Mouse (Mus musculus): Measurements from ENCODE around the gene Cbx7. TPM values are rescaled to one million over a fixed set of nuclear protein-coding genes. Genes with fewer than 3 reads are reported as not detected.

The Cbx7 gene
- total and polyA plus RNA-seq, 3 experiments, result 2.9 to 11.1 TPM; not detected in 1

DNA sequence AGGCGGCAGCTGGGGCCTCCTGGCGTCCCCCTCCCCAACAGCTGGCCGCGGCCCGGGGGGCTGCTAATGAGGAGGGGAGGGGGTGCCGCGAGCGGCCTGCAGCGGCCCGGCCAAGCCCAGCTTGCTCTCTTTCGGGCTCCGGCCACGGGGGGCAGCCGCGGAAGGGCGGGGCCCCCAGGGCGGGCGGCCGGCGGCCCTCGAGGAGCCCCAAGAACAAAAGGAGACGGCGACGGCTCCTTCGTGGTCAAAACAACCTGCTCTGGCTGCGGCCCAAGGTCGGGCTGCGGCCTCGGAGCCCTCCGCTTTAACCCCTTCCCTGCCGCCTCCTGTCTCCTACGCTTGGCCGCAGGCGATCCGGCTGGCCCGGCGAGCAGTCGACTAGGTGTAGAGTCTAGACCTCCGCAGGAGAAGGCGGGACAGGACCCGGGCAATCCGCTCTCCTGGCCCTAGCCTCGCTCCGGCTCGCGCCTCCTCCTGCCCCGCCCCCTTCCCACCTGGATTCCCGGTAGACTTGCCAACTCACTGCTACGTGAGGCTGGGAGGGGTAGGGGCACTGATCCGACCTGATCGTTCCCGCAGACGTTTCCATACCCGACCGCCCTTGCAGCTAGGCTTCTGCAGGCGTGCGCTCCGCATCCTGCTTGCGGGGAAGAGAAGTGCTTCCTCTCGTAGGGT lies 41.7 kb upstream of the Cbx7 start:
- no peak for TF ChIP-seq POLR2AphosphoS5 (IDR thresholded peaks at IDR 0.05; ENCODE audit: borderline replicate concordance, low read depth, low read length)
- no peak for TF ChIP-seq POLR2A (IDR thresholded peaks at IDR 0.05; ENCODE audit: control insufficient read depth in 1 of 2, insufficient read depth in 1 of 2, low read depth in 1 of 2, low read length in 2 of 2, poor library complexity in 1 of 2)
- no peak for TF ChIP-seq MAFK (IDR thresholded peaks at IDR 0.05; ENCODE audit: borderline replicate concordance, low read depth, low read length)
- TF ChIP-seq SMC3 (IDR thresholded peaks at IDR 0.05; ENCODE audit: low read depth, low read length), result no peak
- no peak for TF ChIP-seq MEF2A (IDR thresholded peaks at IDR 0.05; ENCODE audit: extremely low read depth, insufficient replicate concordance, low read depth, low read length, poor library complexity, severe bottlenecking)
- no peak for TF ChIP-seq ZMIZ1 (IDR thresholded peaks at IDR 0.05; ENCODE audit: low read depth, low read length)
- no peak for TF ChIP-seq GABPA (IDR thresholded peaks at IDR 0.05; ENCODE audit: low read depth, low read length)
- no peak for TF ChIP-seq ZKSCAN1 (IDR thresholded peaks at IDR 0.05; ENCODE audit: low read depth, low read length)
- no peak for TF ChIP-seq SIN3A (IDR thresholded peaks at IDR 0.05; ENCODE audit: low read length)
- Histone ChIP-seq H3K4me1 (ENCODE audit: control insufficient read depth in 1 of 2, insufficient read depth in 2 of 2, low read length in 2 of 2) (peaks cover 0 to 19% of the 10 kb centered on the region in 2 experiments; a peak in 2 of 4 replicates), H3K27me3 (ENCODE audit: control insufficient read depth in 1 of 2, insufficient read depth in 2 of 2, low read length in 2 of 2) (peaks cover 0 to 7% of the 10 kb centered on the region in 2 experiments; a peak in 2 of 4 replicates), H3K36me3 (ENCODE audit: control insufficient read depth in 1 of 2, insufficient read depth in 2 of 2, low read length in 2 of 2) (peaks cover 0 to 5% of the 10 kb centered on the region in 2 experiments; a peak in 1 of 4 replicates), H3K27ac (ENCODE audit: control insufficient read depth, low read depth, low read length) (no peak overlapping the region), H3K79me2 (ENCODE audit: control insufficient read depth, insufficient read depth, low read length, poor library complexity) (no peaks in the 10 kb centered on the region), H3K4me3 (ENCODE audit: control insufficient read depth in 1 of 2, insufficient read depth in 1 of 2, low read depth in 2 of 2, low read length in 2 of 2) (no peak overlapping the region), H3K9me3 (replicated peaks; ENCODE audit: insufficient read depth, low read length) (no peaks in the 10 kb centered on the region), H3K9ac (ENCODE audit: control insufficient read depth, low read depth, low read length, poor library complexity, severe bottlenecking) (no peak overlapping the region)
- DNase-seq (ENCODE audit: low read depth, low spot score), result no peak

DNA sequence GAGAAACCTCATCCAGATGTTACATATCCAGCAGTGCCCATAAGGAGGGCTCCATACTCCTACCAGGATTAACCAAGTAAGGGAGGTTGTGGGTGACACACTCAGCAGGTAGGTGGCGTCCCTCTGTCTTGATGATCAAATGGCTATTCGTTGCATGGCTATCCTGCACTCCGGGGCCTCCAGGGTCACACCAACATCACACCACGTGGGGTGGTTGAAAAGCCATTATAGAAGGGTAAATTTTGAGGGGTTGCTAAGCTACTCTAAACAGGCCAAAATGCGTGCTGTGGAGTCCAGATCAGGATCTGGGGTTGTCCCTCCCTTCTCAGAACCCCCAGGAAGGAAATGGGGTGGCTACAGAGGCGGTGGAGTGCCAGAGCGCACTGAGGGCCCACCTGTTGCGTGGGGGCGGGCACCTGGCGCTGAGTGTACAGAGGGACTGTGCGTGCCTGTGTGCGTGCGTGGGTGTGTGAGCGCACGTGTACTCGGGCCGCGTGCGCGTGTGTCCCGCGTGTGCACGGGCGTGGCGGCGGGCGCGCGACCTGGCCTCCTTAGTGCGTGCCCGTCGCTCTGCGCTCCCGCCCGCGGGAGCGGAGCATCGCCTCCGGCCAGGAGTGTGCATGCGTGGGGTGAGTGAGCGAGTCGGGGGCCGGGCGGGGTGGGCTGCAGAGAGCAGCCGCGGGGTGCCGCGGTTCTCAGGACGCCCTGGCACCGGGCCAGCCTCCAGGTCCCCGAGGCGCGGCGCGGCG lies 41.0 kb upstream of the Cbx7 start:
- H3K36me3 ChIP-seq (ENCODE audit: control insufficient read depth in 1 of 2, insufficient read depth in 2 of 2, low read length in 2 of 2), result peaks cover 0 to 5% of the 10 kb centered on the region in 2 experiments; a peak in 1 of 4 replicates
- H3K79me2 ChIP-seq (ENCODE audit: control insufficient read depth, insufficient read depth, low read length, poor library complexity), result no peaks in the 10 kb centered on the region
- TF ChIP-seq EP300 (IDR thresholded peaks at IDR 0.05; ENCODE audit: low read depth in 1 of 2, low read length in 2 of 2) (no peak), TCF12 (IDR thresholded peaks at IDR 0.05; ENCODE audit: low read depth, low read length) (no peak), TBP (IDR thresholded peaks at IDR 0.05; ENCODE audit: low read depth, low read length) (no peak), MAX (IDR thresholded peaks at IDR 0.05; ENCODE audit: low read length) (no peak), ETS1 (IDR thresholded peaks at IDR 0.05; ENCODE audit: low read depth, low read length) (no peak), E2F4 (IDR thresholded peaks at IDR 0.05; ENCODE audit: borderline replicate concordance, low read depth, low read length) (no peak), HCFC1 (IDR thresholded peaks at IDR 0.05; ENCODE audit: low read depth, low read length) (no peak), USF1 (IDR thresholded peaks at IDR 0.05; ENCODE audit: low read depth, low read length) (no peak), RCOR1 (IDR thresholded peaks at IDR 0.05; ENCODE audit: low read depth, low read length) (no peak), KAT2A (conservative IDR thresholded peaks at IDR 0.05; ENCODE audit: low read depth, low read length) (no peak), ZMIZ1 (IDR thresholded peaks at IDR 0.05; ENCODE audit: low read depth, low read length) (no peak), NELFE (IDR thresholded peaks at IDR 0.05; ENCODE audit: low read depth, low read length) (no peak), MEF2A (IDR thresholded peaks at IDR 0.05; ENCODE audit: extremely low read depth, insufficient replicate concordance, low read depth, low read length, poor library complexity, severe bottlenecking) (no peak), MXI1 (IDR thresholded peaks at IDR 0.05; ENCODE audit: low read depth, low read length) (no peak), NRF1 (IDR thresholded peaks at IDR 0.05; ENCODE audit: insufficient read depth, low read depth, low read length, poor library complexity, severe bottlenecking) (no peak), ZKSCAN1 (IDR thresholded peaks at IDR 0.05; ENCODE audit: low read depth, low read length) (no peak), SIN3A (IDR thresholded peaks at IDR 0.05; ENCODE audit: low read length) (no peak), JUND (IDR thresholded peaks at IDR 0.05; ENCODE audit: low read depth, low read length) (no peak), POLR2AphosphoS5 (IDR thresholded peaks at IDR 0.05; ENCODE audit: borderline replicate concordance, low read depth, low read length) (no peak), GABPA (IDR thresholded peaks at IDR 0.05; ENCODE audit: low read depth, low read length) (no peak)
- peaks cover 0 to 7% of the 10 kb centered on the region in 2 experiments; a peak in 2 of 4 replicates for H3K27me3 ChIP-seq (ENCODE audit: control insufficient read depth in 1 of 2, insufficient read depth in 2 of 2, low read length in 2 of 2)
- DNase-seq (ENCODE audit: low read depth, low spot score), result no peak
- peaks cover 0 to 19% of the 10 kb centered on the region in 2 experiments; a peak in 2 of 4 replicates for H3K4me1 ChIP-seq (ENCODE audit: control insufficient read depth in 1 of 2, insufficient read depth in 2 of 2, low read length in 2 of 2)
- no peak overlapping the region for H3K9ac ChIP-seq (ENCODE audit: control insufficient read depth, low read depth, low read length, poor library complexity, severe bottlenecking)
- H3K27ac ChIP-seq (ENCODE audit: control insufficient read depth, low read depth, low read length), result no peak overlapping the region
- H3K9me3 ChIP-seq (replicated peaks; ENCODE audit: insufficient read depth, low read length), result no peaks in the 10 kb centered on the region
- H3K4me3 ChIP-seq (ENCODE audit: control insufficient read depth in 1 of 2, insufficient read depth in 1 of 2, low read depth in 2 of 2, low read length in 2 of 2), result no peak overlapping the region

Data from MEL (cell line).